Mouse (Mus musculus) midbrain, embryonic 10.5 days (tissue): ENCODE results near the gene Rpl32. TPM values are rescaled to one million over a fixed set of nuclear protein-coding genes. Genes with fewer than 3 reads are reported as not detected.
A peak's percentile ranks its signal among the peaks of the same experiment; 100 is the strongest.

Experiments used
- DNase-seq: peaks from one replicate; pipeline ENCODE4 v3.0.0-alpha.2; 2017; ENCODE audit warnings: low spot score
- H3K27ac ChIP-seq: fragments of 300-500 bp; sonication (generic); replicated peaks from 2 replicates; pipeline ENCODE4 v1.5.1; 2016; ENCODE audit warnings: mild to moderate bottlenecking
- H3K27me3 ChIP-seq: fragments of 300-500 bp; sonication (generic); 2 replicates; pipeline ENCODE4 v1.6.1; 2016; ENCODE audit warnings: low read depth, mild to moderate bottlenecking; ENCODE audit not compliant: poor library complexity, severe bottlenecking
- H3K36me3 ChIP-seq: fragments of 300-500 bp; sonication (generic); 2 replicates; pipeline ENCODE4 v1.6.1; 2016; ENCODE audit warnings: mild to moderate bottlenecking, moderate library complexity
- H3K4me1 ChIP-seq: fragments of 300-500 bp; sonication (generic); 2 replicates; pipeline ENCODE4 v1.6.1; 2016
- H3K4me3 ChIP-seq: fragments of 300-500 bp; sonication (generic); 2 replicates; pipeline ENCODE4 v1.5.1; 2016; ENCODE audit warnings: mild to moderate bottlenecking, moderate library complexity
- H3K9me3 ChIP-seq: fragments of 300-500 bp; sonication (generic); replicated peaks from 2 replicates; pipeline ENCODE4 v1.6.1; 2016; ENCODE audit warnings: mild to moderate bottlenecking
- WGBS: fragments of 180-500 bp; shearing (Covaris S2); methylation state at CpG from one replicate; pipeline ENCODE4 v1.1.7; 2016; 5-methylcytosine and 5-hydroxymethylcytosine counted together
- polyA plus RNA-seq: library from polyadenylated mRNA; unstranded; fragments of >200 nt; fragmentation: Nextera tagmentation; extraction: Ambion mirVana; gene quantifications from 2 replicates; pipeline ENCODE4 v1.2.1, GENCODE M21; 2016

Gene Rpl32
- 1,558 and 1,869 TPM in 2 replicates for polyA plus RNA-seq

- under 1% methylated on average over 47 of the region's 47 CpGs for WGBS
- Histone ChIP-seq H3K27ac (peak within 1 kb of the TSS; percentile 95), H3K4me1 (peaks cover 19% of the 10 kb centered on the region), H3K27me3 (no peaks in the 10 kb centered on the region), H3K36me3 (peaks cover 42% of the 10 kb centered on the region), H3K9me3 (no peaks in the 10 kb centered on the region), H3K4me3 (peak within 1 kb of the TSS; percentile 98)
- DNase-seq, result peak; percentile 86
These were observed at the start of gene Rpl32 for GRCm38 (mm10) chr6:115808488-115809231. Gene Rpl32, minus strand, starts transcription at chr6:115808747.

- H3K4me1 ChIP-seq, result peaks cover 23% of the 10 kb centered on the region
These were observed 47.8 kb upstream of the Rpl32 start for GRCm38 (mm10) chr6:115856361-115856745.

GRCm38 (mm10) chr6:115855733-115856360 is 47.3 kb upstream of the Rpl32 start:
- H3K27ac ChIP-seq, result no peak overlapping the region
- H3K9me3 ChIP-seq, result no peaks in the 10 kb centered on the region
- 92% methylated on average over 3 of the region's 3 CpGs for WGBS
- H3K4me1 ChIP-seq, result peaks cover 23% of the 10 kb centered on the region
- no peak for DNase-seq
- no peak overlapping the region for H3K4me3 ChIP-seq
- H3K36me3 ChIP-seq, result peaks cover 2% of the 10 kb centered on the region; the same call in 1 of the 2 replicates
- H3K27me3 ChIP-seq, result no peaks in the 10 kb centered on the region

More at GRCm38 (mm10) chr6:115856361-115856745, 47.8 kb upstream of the Rpl32 start:
- WGBS, result 89% methylated on average over 4 of the region's 4 CpGs
- Histone ChIP-seq H3K27ac (no peak overlapping the region), H3K9me3 (no peaks in the 10 kb centered on the region), H3K36me3 (no peaks in the 10 kb centered on the region), H3K4me3 (no peak overlapping the region), H3K27me3 (no peaks in the 10 kb centered on the region)
- no peak for DNase-seq

GRCm38 (mm10) chr6:115854432-115854831 is 45.9 kb upstream of the Rpl32 start:
- peaks cover 13% of the 10 kb centered on the region for H3K36me3 ChIP-seq
- no peak for DNase-seq
- no peaks in the 10 kb centered on the region for H3K9me3 ChIP-seq
- peak overlapping the region; percentile 88; the same call in 1 of the 2 replicates for H3K27ac ChIP-seq
- H3K27me3 ChIP-seq, result no peaks in the 10 kb centered on the region
- H3K4me3 ChIP-seq, result peak overlapping the region; percentile 66; the same call in 1 of the 2 replicates
- 63% methylated on average over 2 of the region's 2 CpGs for WGBS
- H3K4me1 ChIP-seq, result peaks cover 23% of the 10 kb centered on the region

- H3K27me3 ChIP-seq, result no peaks in the 10 kb centered on the region
- peak overlapping the region; percentile 66 for H3K4me3 ChIP-seq
- peaks cover 23% of the 10 kb centered on the region for H3K4me1 ChIP-seq
- no peaks in the 10 kb centered on the region for H3K9me3 ChIP-seq
- peaks cover 17% of the 10 kb centered on the region for H3K36me3 ChIP-seq
- H3K27ac ChIP-seq, result peak overlapping the region; percentile 88
- WGBS, result 45% methylated on average over 7 of the region's 7 CpGs
- DNase-seq, result no peak
These were observed 45.4 kb upstream of the Rpl32 start for GRCm38 (mm10) chr6:115853985-115854384.

- H3K4me3 ChIP-seq, result peak within 1 kb of the TSS; percentile 66
- H3K36me3 ChIP-seq, result peaks cover 25% of the 10 kb centered on the region
- H3K27me3 ChIP-seq, result no peaks in the 10 kb centered on the region
- WGBS, result under 1% methylated on average over 51 of the region's 51 CpGs
- DNase-seq, result peak; percentile 99
- H3K9me3 ChIP-seq, result no peaks in the 10 kb centered on the region
- peak within 1 kb of the TSS; percentile 88 for H3K27ac ChIP-seq
- peaks cover 23% of the 10 kb centered on the region for H3K4me1 ChIP-seq
These were observed 44.7 kb upstream of the Rpl32 start, which contains the start of the genes Mbd4 and Ift122 for GRCm38 (mm10) chr6:115853091-115853813. Gene Mbd4, minus strand, starts transcription at chr6:115853371. Gene Ift122, plus strand, starts transcription at chr6:115853470.

GRCm38 (mm10) chr6:115852446-115853090 is 44.0 kb upstream of the Rpl32 start:
- WGBS, result 5% methylated on average over 20 of the region's 20 CpGs
- peak overlapping the region; percentile 88 for H3K27ac ChIP-seq

GRCm38 (mm10) chr6:115848598-115849304 is 40.2 kb upstream of the Rpl32 start:
- peaks cover 19% of the 10 kb centered on the region for H3K4me1 ChIP-seq
- H3K9me3 ChIP-seq, result no peaks in the 10 kb centered on the region
- 95% methylated on average over 10 of the region's 10 CpGs for WGBS
- H3K27ac ChIP-seq, result no peak overlapping the region
- peaks cover 56% of the 10 kb centered on the region for H3K36me3 ChIP-seq
- no peaks in the 10 kb centered on the region for H3K27me3 ChIP-seq
- no peak for DNase-seq
- H3K4me3 ChIP-seq, result no peak overlapping the region

More at GRCm38 (mm10) chr6:115852446-115853090, 44.0 kb upstream of the Rpl32 start:
- Histone ChIP-seq H3K4me1 (peaks cover 23% of the 10 kb centered on the region), H3K27me3 (no peaks in the 10 kb centered on the region), H3K4me3 (peak overlapping the region; percentile 66), H3K36me3 (peaks cover 30% of the 10 kb centered on the region), H3K9me3 (no peaks in the 10 kb centered on the region)
- no peak for DNase-seq

- H3K9me3 ChIP-seq, result no peaks in the 10 kb centered on the region
- 42% methylated on average over 8 of the region's 8 CpGs for WGBS
- peaks cover 75% of the 10 kb centered on the region for H3K36me3 ChIP-seq
- H3K4me3 ChIP-seq, result no peak overlapping the region
- H3K27ac ChIP-seq, result no peak overlapping the region
- peaks cover 5% of the 10 kb centered on the region for H3K4me1 ChIP-seq
- H3K27me3 ChIP-seq, result no peaks in the 10 kb centered on the region
- DNase-seq, result peak; percentile 66
These were observed 38.3 kb upstream of the Rpl32 start for GRCm38 (mm10) chr6:115846640-115847411.

- Histone ChIP-seq H3K9me3 (no peaks in the 10 kb centered on the region), H3K4me1 (no peaks in the 10 kb centered on the region), H3K36me3 (peaks cover 74% of the 10 kb centered on the region), H3K27me3 (no peaks in the 10 kb centered on the region), H3K27ac (no peak overlapping the region), H3K4me3 (no peak overlapping the region)
- 96% methylated on average over 4 of the region's 4 CpGs for WGBS
- no peak for DNase-seq
These were observed 36.5 kb upstream of the Rpl32 start for GRCm38 (mm10) chr6:115845006-115845405.

- H3K4me1 ChIP-seq, result peaks cover 17% of the 10 kb centered on the region
- H3K27ac ChIP-seq, result 0 out of 2 replicates have a peak overlapping the region, but pooled peaks have one; percentile 84
- H3K9me3 ChIP-seq, result no peaks in the 10 kb centered on the region
- no peaks in the 10 kb centered on the region for H3K27me3 ChIP-seq
- WGBS, result 69% methylated on average over 5 of the region's 5 CpGs
- H3K36me3 ChIP-seq, result peaks cover 29% of the 10 kb centered on the region
- no peak for DNase-seq
- peak overlapping the region; percentile 57 for H3K4me3 ChIP-seq
These were observed 30.2 kb upstream of the Rpl32 start for GRCm38 (mm10) chr6:115838745-115839144.
